21 mouse cellular contexts compared by ENCODE assay signal in the genomic region with DNA sequence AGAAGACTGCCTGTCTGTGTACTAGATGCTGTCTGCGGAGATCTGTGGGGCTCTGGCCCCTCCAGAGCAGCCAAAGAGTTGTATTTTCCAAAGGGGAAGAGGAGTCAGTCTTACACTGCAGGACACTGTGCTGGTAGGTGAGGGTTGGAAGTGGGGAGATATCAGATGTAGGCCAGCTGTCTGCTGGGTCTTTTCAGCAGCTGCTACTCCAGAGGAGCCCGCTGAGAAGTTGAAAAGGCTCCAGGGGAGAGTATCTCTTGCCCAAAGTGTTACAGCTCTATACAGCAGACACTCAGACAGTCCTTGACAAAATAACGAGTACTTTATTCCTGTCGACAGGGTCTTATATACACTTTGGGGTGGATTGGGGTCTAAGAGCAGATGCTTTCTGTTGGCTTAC.
A peak's percentile ranks its signal among the peaks of the same experiment; 100 is the strongest.
DNase-seq lines count a peak whose midpoint lies in the region; ATAC-seq lines count a peak whose summit lies in the region.
"Had no signal": no experiment of that assay in that cellular context is flagged by ENCODE, and none has a peak within 500 bp of the region (broad histone marks: within the 10 kb centered on the region; RNA-seq: fewer than 3 reads in every experiment).

No protein-coding gene starts in this region.

- H3K4me1 ChIP-seq in hindbrain, embryonic 16.5 days (ENCODE audit: control insufficient read depth, insufficient read depth, low read depth, low read length), result no peaks in the 10 kb centered on the region
- no peaks in the 10 kb centered on the region for H3K4me1 ChIP-seq in hindbrain, embryonic 12.5 days
- peaks cover 3% of the 10 kb centered on the region; the same call in 1 of the 2 replicates for H3K4me1 ChIP-seq in lung, embryonic 16.5 days (replicated peaks; ENCODE audit: control insufficient read depth, insufficient read depth, low read length)
- H3K4me1 ChIP-seq in neural tube, embryonic 15.5 days, result no peaks in the 10 kb centered on the region
- H3K4me1 ChIP-seq: forebrain, embryonic 13.5 days; hindbrain, embryonic 15.5 days had no signal

- H3K27ac ChIP-seq in hindbrain, embryonic 16.5 days (ENCODE audit: low read depth, low read length), result no peak overlapping the region
- no peak overlapping the region for H3K27ac ChIP-seq in hindbrain, embryonic 12.5 days
- H3K27ac ChIP-seq in lung, embryonic 16.5 days (ENCODE audit: low read length), result no peak overlapping the region
- no peak overlapping the region for H3K27ac ChIP-seq in neural tube, embryonic 15.5 days (replicated peaks)
- H3K27ac ChIP-seq: embryonic facial prominence, embryonic 10.5 days; forebrain, embryonic 13.5 days; hindbrain, embryonic 15.5 days had no signal

- 0 out of 2 replicates have a peak, but pooled peaks have one; percentile 50 for ATAC-seq in hindbrain, embryonic 16.5 days
- ATAC-seq in hindbrain, embryonic 12.5 days (ENCODE audit: low FRiP score), result no peak
- peak; percentile 26; the same call in 1 of the 2 replicates for ATAC-seq in lung, embryonic 16.5 days (ENCODE audit: low read depth)
- no peak for ATAC-seq in neural tube, embryonic 15.5 days (ENCODE audit: low FRiP score)
- ATAC-seq: CD4-positive, CD25-positive, alpha-beta regulatory T cell, adult 4 months; forebrain, postnatal 0 days had no signal

- H3K9me3 ChIP-seq in hindbrain, embryonic 16.5 days (ENCODE audit: control insufficient read depth, low read length), result no peaks in the 10 kb centered on the region
- H3K9me3 ChIP-seq in hindbrain, embryonic 12.5 days (replicated peaks), result no peaks in the 10 kb centered on the region
- H3K9me3 ChIP-seq in lung, embryonic 16.5 days (ENCODE audit: control insufficient read depth, low read length), result no peaks in the 10 kb centered on the region
- no peaks in the 10 kb centered on the region for H3K9me3 ChIP-seq in neural tube, embryonic 15.5 days (replicated peaks)
- H3K9me3 ChIP-seq: embryonic facial prominence, embryonic 10.5 days; forebrain, embryonic 13.5 days; G1E; hindbrain, embryonic 15.5 days had no signal

- H3K36me3 ChIP-seq in hindbrain, embryonic 16.5 days (ENCODE audit: control insufficient read depth, insufficient read depth, low read length), result no peaks in the 10 kb centered on the region
- H3K36me3 ChIP-seq in hindbrain, embryonic 12.5 days, result no peaks in the 10 kb centered on the region
- no peaks in the 10 kb centered on the region for H3K36me3 ChIP-seq in lung, embryonic 16.5 days (ENCODE audit: control insufficient read depth, insufficient read depth, low read length)
- no peaks in the 10 kb centered on the region for H3K36me3 ChIP-seq in neural tube, embryonic 15.5 days
- H3K36me3 ChIP-seq: embryonic facial prominence, embryonic 10.5 days; G1E; hindbrain, embryonic 15.5 days had no signal

- WGBS in hindbrain, embryonic 16.5 days, result 60% methylated on average over 4 of the region's 4 CpGs
- WGBS in hindbrain, embryonic 12.5 days, result 55% methylated on average over 4 of the region's 4 CpGs
- WGBS in lung, embryonic 16.5 days, result 43% methylated on average over 4 of the region's 4 CpGs
- WGBS in neural tube, embryonic 15.5 days, result 64% methylated on average over 4 of the region's 4 CpGs

- H3K4me2 ChIP-seq in hindbrain, embryonic 16.5 days (ENCODE audit: low read length), result no peak overlapping the region
- no peak overlapping the region for H3K4me2 ChIP-seq in hindbrain, embryonic 12.5 days (replicated peaks)
- no peak overlapping the region for H3K4me2 ChIP-seq in lung, embryonic 16.5 days (ENCODE audit: low read depth, low read length)
- no peak overlapping the region for H3K4me2 ChIP-seq in neural tube, embryonic 15.5 days
- H3K4me2 ChIP-seq: forebrain, embryonic 13.5 days had no signal

- H3K9ac ChIP-seq in hindbrain, embryonic 16.5 days (ENCODE audit: low read depth, low read length), result no peak overlapping the region
- no peak overlapping the region for H3K9ac ChIP-seq in hindbrain, embryonic 12.5 days
- H3K9ac ChIP-seq in lung, embryonic 16.5 days (ENCODE audit: low read length), result no peak overlapping the region
- no peak overlapping the region for H3K9ac ChIP-seq in neural tube, embryonic 15.5 days (replicated peaks)
- H3K9ac ChIP-seq: forebrain, embryonic 13.5 days; forebrain, postnatal 0 days; hindbrain, embryonic 15.5 days had no signal

- DNase-seq in cerebellum, postnatal 10 days, result peak; percentile 52 to 60
- DNase-seq in cerebellum, adult 11-12 months, result no peak
- DNase-seq in lung, adult 18-20 months, result no peak
- peak; percentile 13 for DNase-seq in neural tube, embryonic 10.5 days (ENCODE audit: extremely low spot score, low spot score)
- DNase-seq: adrenal gland, adult 8-10 months; adrenal gland, postnatal 36 days; B cell, adult 2 months; cerebellum, adult 11 months; cerebellum, adult 9-10 months; gastrocnemius, postnatal 14 days; heart, postnatal 14 days had no signal

- no peak overlapping the region for H3K4me3 ChIP-seq in hindbrain, embryonic 16.5 days (ENCODE audit: low read length)
- no peak overlapping the region for H3K4me3 ChIP-seq in hindbrain, embryonic 12.5 days
- H3K4me3 ChIP-seq in lung, embryonic 16.5 days (ENCODE audit: low read length), result no peak overlapping the region
- no peak overlapping the region for H3K4me3 ChIP-seq in neural tube, embryonic 15.5 days (replicated peaks)
- H3K4me3 ChIP-seq: embryonic facial prominence, embryonic 10.5 days; forebrain, embryonic 13.5 days; hindbrain, embryonic 15.5 days had no signal

- H3K27me3 ChIP-seq in hindbrain, embryonic 16.5 days (replicated peaks; ENCODE audit: control insufficient read depth, insufficient read depth, low read length), result no peaks in the 10 kb centered on the region; the same call in 1 of the 2 replicates
- 0 out of 2 replicates have a peak, but pooled peaks cover 5% of the 10 kb centered on the region for H3K27me3 ChIP-seq in hindbrain, embryonic 12.5 days
- H3K27me3 ChIP-seq in lung, embryonic 16.5 days (ENCODE audit: control insufficient read depth, insufficient read depth, low read depth, low read length), result no peaks in the 10 kb centered on the region
- H3K27me3 ChIP-seq in neural tube, embryonic 15.5 days (replicated peaks), result no peaks in the 10 kb centered on the region
- H3K27me3 ChIP-seq: hindbrain, embryonic 15.5 days had no signal

Comparison
In these comparisons a context has a peak if more than half of its experiments do, and no peak if none do; other contexts are left out.
1. DNase-seq: peak in cerebellum, postnatal 10 days (2 of 2) and neural tube, embryonic 10.5 days (single experiment); none in cerebellum, adult 11-12 months (single experiment) and lung, adult 18-20 months (0 of 2).
2. ATAC-seq: peak in hindbrain, embryonic 16.5 days (single experiment) and lung, embryonic 16.5 days (single experiment); none in hindbrain, embryonic 12.5 days (single experiment) and neural tube, embryonic 15.5 days (single experiment).